Comparison of ENCODE assay signal across 8 mouse cellular contexts in genomic region chr11:70815498-70816078, GRCm38 (mm10). TPM values are rescaled to one million over a fixed set of nuclear protein-coding genes. Genes with fewer than 3 reads are reported as not detected.
DNase-seq lines count a peak whose midpoint lies in the region; ATAC-seq and TF ChIP-seq lines count a peak whose summit lies in the region.

No protein-coding gene starts in this region.

- no peaks in the 10 kb centered on the region for H3K27me3 ChIP-seq in heart, adult 2 months (ENCODE audit: control insufficient read depth, insufficient read depth, low read length)
- no peaks in the 10 kb centered on the region for H3K27me3 ChIP-seq in heart, embryonic 11.5 days (ENCODE audit: control insufficient read depth, insufficient read depth, low read length)
- H3K27me3 ChIP-seq in splenic B cell, adult 2 months (ENCODE audit: control insufficient read depth, insufficient read depth, low read length, poor library complexity, severe bottlenecking) = no peaks in the 10 kb centered on the region

- DNase-seq in heart, adult 2 months = peak in 1 of 2 experiments; percentile 45
- peak; percentile 78 for DNase-seq in ES-E14 (ENCODE audit: low read depth, low spot score)
- DNase-seq in c-Kit-positive CD71-positive TER-119-positive erythroid progenitor cells, embryonic 14.5 days (ENCODE audit: low spot score) = peak; percentile 72
- peak; percentile 15 to 50 for DNase-seq in gastrocnemius, adult 8-10 months (ENCODE audit: low spot score in 2 of 2)
- peak; percentile 42 to 71 for DNase-seq in layer of hippocampus, adult 2 months (ENCODE audit: low spot score in 2 of 2)
- peak; percentile 85 for DNase-seq in lung, postnatal 36 days
- peak; percentile 90 for DNase-seq in splenic B cell, adult 2 months (ENCODE audit: low read depth, low spot score)

- H3K36me3 ChIP-seq in heart, adult 2 months (ENCODE audit: control insufficient read depth, insufficient read depth, low read length) = no peaks in the 10 kb centered on the region
- no peaks in the 10 kb centered on the region for H3K36me3 ChIP-seq in heart, embryonic 11.5 days (ENCODE audit: control insufficient read depth, insufficient read depth, low read length)
- no peaks in the 10 kb centered on the region for H3K36me3 ChIP-seq in ES-E14 (ENCODE audit: control insufficient read depth, insufficient read depth, low read length, poor library complexity, severe bottlenecking)
- H3K36me3 ChIP-seq in splenic B cell, adult 2 months (ENCODE audit: control insufficient read depth, insufficient read depth, low read length, poor library complexity, severe bottlenecking) = no peaks in the 10 kb centered on the region

- peaks cover 2% of the 10 kb centered on the region; the same call in 1 of the 2 replicates for H3K4me1 ChIP-seq in heart, adult 2 months (ENCODE audit: control insufficient read depth, insufficient read depth, low read length)
- no peaks in the 10 kb centered on the region for H3K4me1 ChIP-seq in heart, embryonic 11.5 days (ENCODE audit: control insufficient read depth, insufficient read depth, low read length)
- H3K4me1 ChIP-seq in ES-E14 (ENCODE audit: control insufficient read depth in 2 of 2, insufficient read depth in 2 of 2, low read length in 2 of 2, poor library complexity in 1 of 2) = no peaks in the 10 kb centered on the region

- peak; percentile 97; the same call in 1 of the 2 replicates for TF ChIP-seq CTCF in heart, adult 2 months (IDR thresholded peaks at IDR 0.05)
- TF ChIP-seq CTCF in layer of hippocampus, adult 2 months (conservative IDR thresholded peaks at IDR 0.05) = peak; percentile 92

- no peaks in the 10 kb centered on the region for H3K9me3 ChIP-seq in heart, embryonic 11.5 days (replicated peaks; ENCODE audit: control insufficient read depth, low read length)
- H3K9me3 ChIP-seq in ES-E14 (ENCODE audit: control insufficient read depth, insufficient read depth, low read depth, low read length) = no peaks in the 10 kb centered on the region

- H3K79me2 ChIP-seq in heart, adult 2 months (replicated peaks; ENCODE audit: control insufficient read depth, insufficient read depth, low read length) = no peaks in the 10 kb centered on the region

- H3K9ac ChIP-seq in heart, adult 2 months (ENCODE audit: low read depth, low read length) = no peak overlapping the region
- no peak overlapping the region for H3K9ac ChIP-seq in heart, embryonic 11.5 days (ENCODE audit: low read depth, low read length)
- H3K9ac ChIP-seq in ES-E14 (ENCODE audit: insufficient read depth, low read depth, low read length, poor library complexity, severe bottlenecking) = no peak overlapping the region

- TF ChIP-seq EP300 in heart, adult 2 months (IDR thresholded peaks at IDR 0.05; ENCODE audit: insufficient read depth, low read depth, low read length) = no peak

- no peak overlapping the region for H3K4me3 ChIP-seq in heart, adult 2 months
- H3K4me3 ChIP-seq in heart, embryonic 11.5 days (ENCODE audit: low read depth, low read length) = no peak overlapping the region
- no peak overlapping the region for H3K4me3 ChIP-seq in ES-E14 (ENCODE audit: insufficient read depth in 1 of 2, low read depth in 1 of 2, low read length in 2 of 2, poor library complexity in 1 of 2, severe bottlenecking in 1 of 2)
- H3K4me3 ChIP-seq in layer of hippocampus, adult 2 months = no peak overlapping the region

- WGBS in heart, adult 2 months = 24% methylated on average over 6 of the region's 6 CpGs
- 26% methylated on average over 6 of the region's 6 CpGs for WGBS in heart, embryonic 11.5 days (ENCODE audit: insufficient replicate concordance)

- intact Hi-C loops in heart, adult 2 months (cut with DNase I) = loop anchor here (1.0 kb wide), 1 partner anchor 38 kb away; no protein-coding TSS in a partner anchor

- no peak for ATAC-seq in heart, embryonic 11.5 days (replicated peaks; ENCODE audit: insufficient number of reproducible peaks, low FRiP score, low TSS enrichment)

- in situ Hi-C loops in ES-E14 (cut with MboI; ENCODE audit: low sequenced_read_pairs in 2 of 2, unreplicated experiment in 2 of 2) = no loop called here

- H3K27ac ChIP-seq in heart, adult 2 months = no peak overlapping the region
- no peak overlapping the region for H3K27ac ChIP-seq in heart, embryonic 11.5 days (ENCODE audit: low read depth, low read length)
- H3K27ac ChIP-seq in ES-E14 (ENCODE audit: insufficient read depth, low read depth, low read length, poor library complexity, severe bottlenecking) = no peak overlapping the region
- H3K27ac ChIP-seq in layer of hippocampus, adult 2 months = no peak overlapping the region

- no peak overlapping the region for H3K4me2 ChIP-seq in heart, embryonic 11.5 days

- TF ChIP-seq POLR2A in heart, adult 2 months (IDR thresholded peaks at IDR 0.05; ENCODE audit: insufficient read depth, low read depth, low read length) = no peak

TF ChIP-seq in ES-E14, 5 proteins besides CTCF, POLR2A, EP300 and RAD21:
- TF ChIP-seq ZNF384 (IDR thresholded peaks at IDR 0.05; ENCODE audit: low read depth, low read length) (no peak), ZC3H11A (IDR thresholded peaks at IDR 0.05; ENCODE audit: borderline replicate concordance, low read depth, low read length) (peak; percentile 3; the same call in 1 of the 2 replicates), MAFK (IDR thresholded peaks at IDR 0.05; ENCODE audit: insufficient read depth, low read depth, low read length) (no peak), HCFC1 (IDR thresholded peaks at IDR 0.05; ENCODE audit: borderline replicate concordance, insufficient read depth, low read length) (no peak)

RNA-seq across cellular contexts. Expression of gene Scimp, which starts 3.2 kb away (rescaled TPM):
- total RNA-seq in heart, adult 2 months (2021) = under 1 TPM; 0.27 to 0.70 TPM
- polyA plus RNA-seq in heart, adult 2 months (2012; rRNA removed) = 0.84 and 1.00 TPM in 2 replicates
- polyA plus RNA-seq in heart, embryonic 11.5 days (2014; fragmentation: Nextera tagmentation; extraction: Ambion mirVana) = 0.27 TPM in 1 of 2 replicates, not detected in the other
- total RNA-seq in ES-E14 (2012; rRNA removed) = not detected in 2 replicates
- total RNA-seq in gastrocnemius, adult 8-10 months (2022) = not detected
- total RNA-seq in layer of hippocampus, adult 2 months (2021) = not detected

RNA-seq across cellular contexts. Expression of gene Rabep1, which starts 29.0 kb away (rescaled TPM):
- total RNA-seq in heart, adult 2 months (2021) = 10 to 100 TPM; 36.0 to 37.2 TPM
- 3.7 and 7.7 TPM in 2 replicates for polyA plus RNA-seq in heart, adult 2 months (2012; rRNA removed)
- 25.9 and 27.8 TPM in 2 replicates for polyA plus RNA-seq in heart, embryonic 11.5 days (2014; fragmentation: Nextera tagmentation; extraction: Ambion mirVana)
- total RNA-seq in ES-E14 (2012; rRNA removed) = 29.0 and 38.8 TPM in 2 replicates
- total RNA-seq in gastrocnemius, adult 8-10 months (2022) = 10 to 100 TPM; 36.0 to 42.2 (median 41.6) TPM
- total RNA-seq in layer of hippocampus, adult 2 months (2021) = 100 to 1,000 TPM; 122 to 124 TPM

RNA-seq across cellular contexts. Expression of gene Zfp3, which starts 51.6 kb away (rescaled TPM):
- total RNA-seq in heart, adult 2 months (2021) = 1 to 10 TPM; 7.5 to 8.5 TPM
- 1.5 and 3.5 TPM in 2 replicates for polyA plus RNA-seq in heart, adult 2 months (2012; rRNA removed)
- polyA plus RNA-seq in heart, embryonic 11.5 days (2014; fragmentation: Nextera tagmentation; extraction: Ambion mirVana) = 7.1 and 9.3 TPM in 2 replicates
- 1.4 and 2.1 TPM in 2 replicates for total RNA-seq in ES-E14 (2012; rRNA removed)
- total RNA-seq in gastrocnemius, adult 8-10 months (2022) = 10 to 100 TPM; 12.5 to 14.8 (median 13.5) TPM
- total RNA-seq in layer of hippocampus, adult 2 months (2021) = 10 to 100 TPM; 23.8 TPM
